Mouse (Mus musculus): ENCODE measurements around the gene Babam2.
"Not testable (repeated sequence)": the region's sequence is repeated elsewhere in the genome, so short reads cannot be mapped to it uniquely, and the experiment has no call there.

Babam2 gene

GRCm38 (mm10) chr5:31829588-31829987 lies 132.1 kb downstream of the Babam2 start:
- no peak for DNase-seq (ENCODE audit: low read depth, low spot score)

- no peak for DNase-seq (ENCODE audit: low read depth, low spot score)
Observed at GRCm38 (mm10) chr5:31831587-31831986, 134.1 kb downstream of the Babam2 start.

- peak; percentile 95 for DNase-seq (ENCODE audit: low read depth, low spot score)
Observed at GRCm38 (mm10) chr5:31835691-31836090, 138.2 kb downstream of the Babam2 start.

- DNase-seq (ENCODE audit: low read depth, low spot score) = no peak
Observed at GRCm38 (mm10) chr5:31839973-31840372, 142.5 kb downstream of the Babam2 start.

GRCm38 (mm10) chr5:31840406-31840805 lies 142.9 kb downstream of the Babam2 start:
- DNase-seq (ENCODE audit: low read depth, low spot score) = no peak

GRCm38 (mm10) chr5:31844856-31845255 lies 147.4 kb downstream of the Babam2 start:
- DNase-seq (ENCODE audit: low read depth, low spot score) = peak; percentile 32

- DNase-seq (ENCODE audit: low read depth, low spot score) = no peak
Observed at GRCm38 (mm10) chr5:31846971-31847370, 149.5 kb downstream of the Babam2 start.

- DNase-seq (ENCODE audit: low read depth, low spot score) = no peak
Observed at GRCm38 (mm10) chr5:31848995-31849394, 151.5 kb downstream of the Babam2 start.

- DNase-seq (ENCODE audit: low read depth, low spot score) = peak; percentile 52
Observed at GRCm38 (mm10) chr5:31852786-31853185, 155.3 kb downstream of the Babam2 start.

- peak; percentile 33 for DNase-seq (ENCODE audit: low read depth, low spot score)
Observed at GRCm38 (mm10) chr5:31853831-31854230, 156.3 kb downstream of the Babam2 start.

- DNase-seq (ENCODE audit: low read depth, low spot score) = not testable (repeated sequence)
Observed at GRCm38 (mm10) chr5:31858877-31859276, 161.4 kb downstream of the Babam2 start.

GRCm38 (mm10) chr5:31860426-31860825 lies 162.9 kb downstream of the Babam2 start:
- peak; percentile 88 for DNase-seq (ENCODE audit: low read depth, low spot score)

GRCm38 (mm10) chr5:31860831-31861624 lies 163.5 kb downstream of the Babam2 start:
- DNase-seq (ENCODE audit: low read depth, low spot score) = peak; percentile 69

- DNase-seq (ENCODE audit: low read depth, low spot score) = peak; percentile 72
Observed at GRCm38 (mm10) chr5:31862753-31863468, 165.4 kb downstream of the Babam2 start.

GRCm38 (mm10) chr5:31864095-31864494 lies 166.6 kb downstream of the Babam2 start:
- no peak for DNase-seq (ENCODE audit: low read depth, low spot score)

GRCm38 (mm10) chr5:31866071-31866470 lies 168.6 kb downstream of the Babam2 start:
- DNase-seq (ENCODE audit: low read depth, low spot score) = peak; percentile 53

GRCm38 (mm10) chr5:31870856-31871520 lies 173.5 kb downstream of the Babam2 start:
- DNase-seq (ENCODE audit: low read depth, low spot score) = no peak

- DNase-seq (ENCODE audit: low read depth, low spot score) = no peak
Observed at GRCm38 (mm10) chr5:31873328-31873727, 175.8 kb downstream of the Babam2 start.

- DNase-seq (ENCODE audit: low read depth, low spot score) = no peak
Observed at GRCm38 (mm10) chr5:31874543-31874942, 177.1 kb downstream of the Babam2 start.

- no peak for DNase-seq (ENCODE audit: low read depth, low spot score)
Observed at GRCm38 (mm10) chr5:31875443-31875842, 178.0 kb downstream of the Babam2 start.

GRCm38 (mm10) chr5:31876216-31876974 lies 178.9 kb downstream of the Babam2 start:
- DNase-seq (ENCODE audit: low read depth, low spot score) = peak; percentile 93

- DNase-seq (ENCODE audit: low read depth, low spot score) = no peak
Observed at GRCm38 (mm10) chr5:31880457-31880856, 183.0 kb downstream of the Babam2 start.
